Mouse (Mus musculus) spleen, adult 2 months (tissue): ENCODE results near the gene Tuba8.

Experiments
- CTCF ChIP-seq: fragments of 200-500 bp; IDR thresholded peaks from 2 replicates; pipeline ENCODE4 v1.5.1; 2011; ENCODE audit warnings: mild to moderate bottlenecking, inconsistent platforms; ENCODE audit not compliant: insufficient read depth, insufficient read length, insufficient replicate concordance; ENCODE audit errors: extremely low read depth
- POLR2A ChIP-seq: fragments of 200-500 bp; IDR thresholded peaks from 2 replicates; pipeline ENCODE4 v1.6.1; 2011; ENCODE audit warnings: low read depth, low read length, inconsistent platforms

- TF ChIP-seq CTCF: no peak
- no peak for TF ChIP-seq POLR2A
Measured at GRCm38 (mm10) chr6:121212988-121213387, 2.5 kb downstream of the Tuba8 start.
